Mouse (Mus musculus) ZHBTc4 (cell line): Measurements from ENCODE around the gene Nt5c3.
A peak's percentile ranks its signal among the peaks of the same experiment; 100 is the strongest.

Experiments
- DNase-seq: peaks from one replicate; pipeline ENCODE4 v3.0.0-alpha.2; 2011; ENCODE audit warnings: low read depth, low spot score

Gene Nt5c3

GRCm38 (mm10) chr6:56923726-56924707 is at the start of gene Nt5c3, which contains the start of gene Vmn1r4:
Nt5c3 (minus strand) TSS chr6:56923932.
Vmn1r4 (plus strand) TSS chr6:56924015.
- DNase-seq = peak; percentile 97

GRCm38 (mm10) chr6:56969973-56970372 is 46.2 kb upstream of the Nt5c3 start, which contains the start of gene Vmn1r5:
Vmn1r5 (plus strand) TSS chr6:56970273.
- DNase-seq = no peak

GRCm38 (mm10) chr6:56956436-56956835 is 32.7 kb upstream of the Nt5c3 start:
- no peak for DNase-seq

- DNase-seq = no peak
These were observed 10.6 kb upstream of the Nt5c3 start for GRCm38 (mm10) chr6:56934366-56934765.

GRCm38 (mm10) chr6:56932464-56932863 is 8.7 kb upstream of the Nt5c3 start:
- DNase-seq = no peak

GRCm38 (mm10) chr6:56931648-56932415 is 8.1 kb upstream of the Nt5c3 start:
- no peak for DNase-seq

GRCm38 (mm10) chr6:56923331-56923725 is 404 bp downstream of the Nt5c3 start:
- DNase-seq = no peak

- no peak for DNase-seq
These were observed 3.3 kb downstream of the Nt5c3 start for GRCm38 (mm10) chr6:56920222-56921092.

- no peak for DNase-seq
These were observed 4.2 kb downstream of the Nt5c3 start for GRCm38 (mm10) chr6:56919330-56920044.

- DNase-seq = no peak
These were observed 6.0 kb downstream of the Nt5c3 start for GRCm38 (mm10) chr6:56917578-56918368.

GRCm38 (mm10) chr6:56916279-56916678 is 7.5 kb downstream of the Nt5c3 start:
- DNase-seq = no peak

- DNase-seq = no peak
These were observed 10.5 kb downstream of the Nt5c3 start for GRCm38 (mm10) chr6:56913092-56913858.

GRCm38 (mm10) chr6:56910910-56911309 is 12.8 kb downstream of the Nt5c3 start:
- DNase-seq = no peak

GRCm38 (mm10) chr6:56908912-56909311 is 14.8 kb downstream of the Nt5c3 start:
- peak; percentile 64 for DNase-seq

- DNase-seq = no peak
These were observed 15.3 kb downstream of the Nt5c3 start for GRCm38 (mm10) chr6:56908397-56908796.

- DNase-seq = no peak
These were observed 15.8 kb downstream of the Nt5c3 start for GRCm38 (mm10) chr6:56907973-56908372.

- DNase-seq = no peak
These were observed 17.4 kb downstream of the Nt5c3 start for GRCm38 (mm10) chr6:56906121-56906846.

GRCm38 (mm10) chr6:56905486-56905885 is 18.2 kb downstream of the Nt5c3 start:
- no peak for DNase-seq
